Mouse (Mus musculus) embryonic fibroblast, embryonic 13.5 days (primary cell): ENCODE data around the gene Nmu.

Experiments used
- CTCF ChIP-seq: IDR thresholded peaks from 2 replicates; pipeline ENCODE4 v1.5.1; 2011; ENCODE audit warnings: mild to moderate bottlenecking, control low read depth, low read length, moderate library complexity, borderline replicate concordance; ENCODE audit not compliant: insufficient read depth
- POLR2A ChIP-seq: IDR thresholded peaks from 2 replicates; pipeline ENCODE4 v1.6.1; 2011; ENCODE audit warnings: low read depth, mild to moderate bottlenecking, control low read depth, low read length, moderate library complexity

DNA sequence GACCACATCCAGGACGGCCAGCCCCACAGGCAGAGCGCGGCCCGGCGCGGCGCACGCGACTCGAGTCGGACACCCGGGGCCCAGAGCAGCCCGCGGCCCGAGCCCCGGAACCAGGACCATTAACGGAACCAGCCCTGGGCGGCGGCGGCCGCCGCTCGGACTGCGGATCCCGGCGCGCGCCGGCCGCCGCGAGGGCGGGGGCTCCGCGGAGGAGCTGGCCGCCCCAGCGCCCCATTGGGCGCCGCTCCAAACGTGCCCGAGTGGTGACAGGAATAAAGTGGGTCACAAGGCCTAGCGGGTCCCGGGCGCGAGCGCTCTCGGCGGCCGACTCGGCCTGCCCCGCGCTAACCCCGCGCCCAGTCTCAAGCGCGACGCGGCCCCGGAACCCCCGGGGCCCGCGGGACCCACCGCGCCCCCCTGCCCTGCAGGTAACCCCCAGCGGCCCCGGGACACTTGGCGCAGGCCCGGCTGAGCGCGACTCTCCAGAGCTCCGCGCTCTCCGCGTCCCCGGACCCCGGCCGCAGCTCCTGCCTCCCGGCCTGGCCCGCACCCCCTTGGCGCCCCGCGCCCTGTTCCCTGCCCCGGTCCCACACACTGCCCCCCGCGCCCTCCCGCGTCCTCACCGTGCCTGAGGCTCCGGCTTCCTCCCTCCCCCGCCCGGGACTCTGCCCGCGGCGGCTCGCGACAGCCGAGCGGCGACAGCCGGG is 59.7 kb downstream of the Nmu start:
- no peak for TF ChIP-seq POLR2A
- no peak for TF ChIP-seq CTCF
